Mouse (Mus musculus): ENCODE measurements around the gene Rps10. TPM values are rescaled to one million over a fixed set of nuclear protein-coding genes. Genes with fewer than 3 reads are reported as not detected.

The Rps10 gene
- polyA plus RNA-seq (2014; fragmentation: Illumina TruSeq; extraction: RNeasy Lipid Tissue Mini Kit (QIAGEN cat#74804); ENCODE audit: low read depth, low replicate concordance), result 1,364 TPM

GRCm38 (mm10) chr17:27636132-27637020 is at the start of gene Rps10:
Rps10 (minus strand) TSS chr17:27636669.

GRCm38 (mm10) chr17:27655089-27656010 is 18.9 kb upstream of the Rps10 start, which contains the start of gene Pacsin1:
Pacsin1 (plus strand) TSS chr17:27655509.

GRCm38 (mm10) chr17:27634871-27635574 is 1.4 kb downstream of the Rps10 start, which contains the start of gene RPS10-NUDT3:
RPS10-NUDT3 (minus strand) TSS chr17:27635222.

GRCm38 (mm10) chr17:27623360-27624326 is 12.8 kb downstream of the Rps10 start, which contains the start of gene Nudt3:
Nudt3 (minus strand) TSS chr17:27623495.

Other genes starting within 250 kb of the Rps10 start
- gene Grm4, start 115.3 kb downstream of the Rps10 start, polyA plus RNA-seq (2014; fragmentation: Illumina TruSeq; extraction: RNeasy Lipid Tissue Mini Kit (QIAGEN cat#74804); ENCODE audit: low read depth, low replicate concordance), result not detected
- 35.1 TPM for gene Hmga1, start 80.2 kb downstream of the Rps10 start, polyA plus RNA-seq (2014; fragmentation: Illumina TruSeq; extraction: RNeasy Lipid Tissue Mini Kit (QIAGEN cat#74804); ENCODE audit: low read depth, low replicate concordance)
- 27.0 TPM for gene AI413582, start 70.9 kb downstream of the Rps10 start, polyA plus RNA-seq (2014; fragmentation: Illumina TruSeq; extraction: RNeasy Lipid Tissue Mini Kit (QIAGEN cat#74804); ENCODE audit: low read depth, low replicate concordance)
- 74.8 TPM for gene Nudt3, start 13.2 kb downstream of the Rps10 start, polyA plus RNA-seq (2014; fragmentation: Illumina TruSeq; extraction: RNeasy Lipid Tissue Mini Kit (QIAGEN cat#74804); ENCODE audit: low read depth, low replicate concordance)
- gene RPS10-NUDT3, start 1.4 kb downstream of the Rps10 start, polyA plus RNA-seq (2014; fragmentation: Illumina TruSeq; extraction: RNeasy Lipid Tissue Mini Kit (QIAGEN cat#74804); ENCODE audit: low read depth, low replicate concordance), result not detected
- 14.0 TPM for gene Pacsin1, start 18.8 kb upstream of the Rps10 start, polyA plus RNA-seq (2014; fragmentation: Illumina TruSeq; extraction: RNeasy Lipid Tissue Mini Kit (QIAGEN cat#74804); ENCODE audit: low read depth, low replicate concordance)
- 1.3 TPM for gene Spdef, start 92.3 kb upstream of the Rps10 start, polyA plus RNA-seq (2014; fragmentation: Illumina TruSeq; extraction: RNeasy Lipid Tissue Mini Kit (QIAGEN cat#74804); ENCODE audit: low read depth, low replicate concordance)
- gene D17Wsu92e, start 184.0 kb upstream of the Rps10 start, polyA plus RNA-seq (2014; fragmentation: Illumina TruSeq; extraction: RNeasy Lipid Tissue Mini Kit (QIAGEN cat#74804); ENCODE audit: low read depth, low replicate concordance), result 83.1 TPM
- 68.7 TPM for gene Snrpc, start 201.5 kb upstream of the Rps10 start, polyA plus RNA-seq (2014; fragmentation: Illumina TruSeq; extraction: RNeasy Lipid Tissue Mini Kit (QIAGEN cat#74804); ENCODE audit: low read depth, low replicate concordance)
- gene Uhrf1bp1, start 219.8 kb upstream of the Rps10 start, polyA plus RNA-seq (2014; fragmentation: Illumina TruSeq; extraction: RNeasy Lipid Tissue Mini Kit (QIAGEN cat#74804); ENCODE audit: low read depth, low replicate concordance), result 9.0 TPM

Measured in adipose tissue, adult 10 weeks (tissue).